Mouse (Mus musculus): ENCODE results near the gene Klk4. TPM values are rescaled to one million over a fixed set of nuclear protein-coding genes. Genes with fewer than 3 reads are reported as not detected.

The Klk4 gene
- polyA plus RNA-seq, 1 experiment, result not detected

DNA sequence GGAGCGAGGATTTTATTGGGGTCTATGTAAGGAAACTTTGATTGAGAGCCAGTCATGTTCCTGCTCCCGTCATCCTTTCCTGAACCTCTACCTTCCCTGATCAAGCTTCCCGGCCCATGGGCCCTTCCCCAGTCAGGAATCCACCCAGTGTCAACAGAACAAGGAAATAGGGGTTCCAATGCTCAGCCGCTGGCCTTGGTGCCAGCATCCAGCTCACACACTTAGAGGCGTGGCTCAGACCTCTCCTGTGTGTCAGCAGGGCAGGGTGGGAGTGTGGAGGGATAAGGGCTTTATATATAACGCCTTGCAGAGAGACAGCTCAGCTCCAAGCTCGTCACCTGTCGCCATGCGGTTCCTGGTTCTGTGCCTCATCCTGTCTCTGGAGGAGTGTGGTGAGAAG, 33.9 kb downstream of the Klk4 start:
- Histone ChIP-seq H3K4me1 (ENCODE audit: control insufficient read depth, insufficient read depth, low read length) (no peaks in the 10 kb centered on the region), H3K4me3 (replicated peaks; ENCODE audit: extremely low read depth, low read depth, low read length) (no peak overlapping the region)
- 35% methylated on average over 9 of the region's 9 CpGs for WGBS
- no peak for DNase-seq
- TF ChIP-seq CTCF (IDR thresholded peaks at IDR 0.05; ENCODE audit: insufficient read depth, low read length), result no peak
- TF ChIP-seq POLR2A (IDR thresholded peaks at IDR 0.05; ENCODE audit: borderline replicate concordance, extremely low read depth, low read depth, low read length), result no peak

DNA sequence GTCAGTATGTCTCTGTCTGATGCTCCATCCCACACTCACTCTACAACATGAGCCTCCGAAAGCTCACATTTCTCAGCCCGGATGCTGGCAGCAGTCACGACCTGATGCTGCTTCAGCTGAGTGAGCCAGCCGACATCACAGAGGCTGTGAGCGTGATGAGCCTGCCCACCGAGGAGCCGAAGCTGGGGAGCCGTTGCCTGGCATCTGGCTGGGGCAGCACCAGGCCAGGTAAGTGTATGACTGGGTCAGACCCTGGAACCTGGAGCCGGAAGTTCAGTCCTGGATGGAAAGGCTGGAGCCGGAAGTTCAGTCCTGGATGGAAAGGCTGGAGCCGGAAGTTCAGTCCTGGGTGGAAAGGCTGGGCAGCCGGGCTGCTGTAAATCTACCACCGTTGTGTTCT, 37.5 kb downstream of the Klk4 start:
- no peak overlapping the region for H3K4me3 ChIP-seq (replicated peaks; ENCODE audit: extremely low read depth, low read depth, low read length)
- WGBS, result 70% methylated on average over 13 of the region's 13 CpGs
- TF ChIP-seq POLR2A (IDR thresholded peaks at IDR 0.05; ENCODE audit: borderline replicate concordance, extremely low read depth, low read depth, low read length), result no peak
- TF ChIP-seq CTCF (IDR thresholded peaks at IDR 0.05; ENCODE audit: insufficient read depth, low read length), result no peak
- no peaks in the 10 kb centered on the region for H3K4me1 ChIP-seq (ENCODE audit: control insufficient read depth, insufficient read depth, low read length)
- no peak for DNase-seq

DNA sequence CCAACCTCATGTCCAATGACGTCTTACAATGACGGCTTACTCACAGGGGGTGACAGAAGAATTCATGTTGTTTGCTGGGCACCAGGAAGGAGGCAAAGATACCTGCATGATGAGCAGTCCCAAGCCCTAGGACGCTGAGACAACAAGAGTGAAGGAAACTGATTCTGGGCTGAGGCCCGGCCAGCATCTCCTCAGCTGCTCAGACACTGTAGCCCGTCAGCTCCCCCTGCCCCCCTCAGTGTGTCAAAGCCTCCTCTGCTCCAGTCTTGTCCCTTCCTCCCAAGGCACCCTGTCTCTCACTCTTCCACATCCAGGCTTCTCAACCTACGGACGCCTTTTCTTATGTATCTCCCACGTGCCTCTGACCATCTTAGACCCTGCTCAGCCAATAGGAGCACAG, 37.9 kb downstream of the Klk4 start:
- TF ChIP-seq POLR2A (IDR thresholded peaks at IDR 0.05; ENCODE audit: borderline replicate concordance, extremely low read depth, low read depth, low read length) (no peak), CTCF (IDR thresholded peaks at IDR 0.05; ENCODE audit: insufficient read depth, low read length) (no peak)
- no peaks in the 10 kb centered on the region for H3K4me1 ChIP-seq (ENCODE audit: control insufficient read depth, insufficient read depth, low read length)
- no peak for DNase-seq
- 62% methylated on average over 8 of the region's 8 CpGs for WGBS
- no peak overlapping the region for H3K4me3 ChIP-seq (replicated peaks; ENCODE audit: extremely low read depth, low read depth, low read length)

DNA sequence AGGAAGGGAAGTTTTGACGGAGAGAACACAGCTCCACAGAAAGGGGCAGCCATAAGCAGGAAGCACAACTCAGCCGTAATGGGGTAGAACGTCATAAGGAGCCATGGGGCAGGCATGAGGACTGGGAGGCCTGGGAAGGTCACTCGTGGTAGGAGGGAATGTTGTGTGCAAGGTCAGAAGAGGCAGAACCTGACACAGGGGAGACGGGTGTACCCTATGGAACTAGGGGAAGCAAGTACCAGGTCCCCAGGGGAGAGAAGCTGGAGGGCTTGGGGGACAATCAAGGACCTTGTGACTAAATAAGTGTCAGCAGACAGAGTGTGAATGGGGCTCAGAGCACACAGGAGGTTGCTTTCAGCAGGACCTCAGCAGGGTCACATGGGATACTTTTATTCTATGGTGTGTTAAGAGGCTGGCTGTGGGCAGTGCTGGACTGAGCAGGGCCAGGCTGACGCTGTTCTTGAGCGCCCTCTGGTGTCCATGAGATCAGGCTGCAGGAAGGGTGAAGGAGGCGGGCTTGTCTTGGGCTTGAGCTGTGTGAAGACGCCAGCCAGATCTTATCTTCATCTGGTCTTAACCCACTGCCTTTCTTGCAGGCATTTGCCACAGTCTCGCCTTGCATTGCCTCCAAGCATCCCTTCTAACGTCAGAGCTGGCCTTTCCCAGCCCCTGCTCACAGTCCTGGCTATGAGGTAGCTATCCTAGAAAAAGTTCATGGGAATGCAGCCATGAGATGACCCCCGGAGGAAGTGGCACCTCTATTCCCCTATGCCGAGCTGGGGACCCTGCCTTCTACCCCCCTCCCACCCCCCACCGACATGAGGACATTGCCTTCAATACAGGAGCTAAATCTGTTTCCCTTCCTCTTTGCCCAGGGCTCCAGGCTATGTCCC, 38.8 kb downstream of the Klk4 start:
- 21% methylated on average over 14 of the region's 14 CpGs for WGBS
- peak; percentile 56 for DNase-seq
- peak; percentile 89 for TF ChIP-seq CTCF (IDR thresholded peaks at IDR 0.05; ENCODE audit: insufficient read depth, low read length)
- TF ChIP-seq POLR2A (IDR thresholded peaks at IDR 0.05; ENCODE audit: borderline replicate concordance, extremely low read depth, low read depth, low read length), result no peak
- Histone ChIP-seq H3K4me3 (replicated peaks; ENCODE audit: extremely low read depth, low read depth, low read length) (no peak overlapping the region), H3K4me1 (ENCODE audit: control insufficient read depth, insufficient read depth, low read length) (no peaks in the 10 kb centered on the region)

DNA sequence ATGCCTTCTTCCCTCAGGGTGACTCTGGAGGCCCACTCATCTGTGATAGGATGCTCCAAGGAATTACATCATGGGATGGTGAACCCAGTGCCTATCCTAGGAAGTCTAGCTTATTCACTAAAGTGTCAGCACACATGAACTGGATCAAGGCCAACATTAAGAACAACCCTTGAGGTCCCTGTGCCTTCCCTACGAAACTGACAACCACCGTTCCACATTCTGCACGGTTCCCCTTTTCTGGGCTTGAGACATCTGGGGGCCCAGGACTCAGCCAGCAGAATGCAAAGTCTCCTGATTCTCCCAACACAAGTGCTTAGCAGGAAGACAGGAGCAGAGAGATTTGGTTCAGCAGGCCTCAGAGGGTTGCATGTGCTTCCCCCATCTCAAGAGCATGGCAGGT, 39.6 kb downstream of the Klk4 start:
- Histone ChIP-seq H3K4me1 (ENCODE audit: control insufficient read depth, insufficient read depth, low read length) (no peaks in the 10 kb centered on the region), H3K4me3 (replicated peaks; ENCODE audit: extremely low read depth, low read depth, low read length) (no peak overlapping the region)
- no peak for DNase-seq
- TF ChIP-seq POLR2A (IDR thresholded peaks at IDR 0.05; ENCODE audit: borderline replicate concordance, extremely low read depth, low read depth, low read length) (no peak), CTCF (IDR thresholded peaks at IDR 0.05; ENCODE audit: insufficient read depth, low read length) (no peak)
- WGBS, result 63% methylated on average over 3 of the region's 3 CpGs

DNA sequence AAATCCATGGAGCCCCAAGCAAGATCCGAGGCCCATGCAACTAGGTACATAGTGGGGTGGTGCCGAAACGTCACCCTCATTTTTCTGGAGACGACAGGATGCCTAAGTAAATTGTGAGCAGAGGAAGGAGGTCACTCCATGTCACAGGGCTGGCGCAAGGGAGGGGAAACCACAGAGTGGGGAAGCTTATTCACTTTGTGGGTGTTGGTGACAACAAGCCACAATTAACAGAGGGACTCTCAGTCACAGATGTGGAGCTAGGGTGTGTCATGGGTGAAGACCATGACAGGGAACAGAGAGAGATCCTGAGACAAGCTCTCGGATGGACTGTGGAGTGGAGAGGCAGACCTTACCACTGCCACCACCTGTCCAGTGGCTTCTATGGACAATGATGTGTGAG, 40.1 kb downstream of the Klk4 start:
- Histone ChIP-seq H3K4me3 (replicated peaks; ENCODE audit: extremely low read depth, low read depth, low read length) (no peak overlapping the region), H3K4me1 (ENCODE audit: control insufficient read depth, insufficient read depth, low read length) (no peaks in the 10 kb centered on the region)
- no peak for DNase-seq
- no peak for TF ChIP-seq POLR2A (IDR thresholded peaks at IDR 0.05; ENCODE audit: borderline replicate concordance, extremely low read depth, low read depth, low read length)
- TF ChIP-seq CTCF (IDR thresholded peaks at IDR 0.05; ENCODE audit: insufficient read depth, low read length), result no peak
- 62% methylated on average over 6 of the region's 6 CpGs for WGBS

DNA sequence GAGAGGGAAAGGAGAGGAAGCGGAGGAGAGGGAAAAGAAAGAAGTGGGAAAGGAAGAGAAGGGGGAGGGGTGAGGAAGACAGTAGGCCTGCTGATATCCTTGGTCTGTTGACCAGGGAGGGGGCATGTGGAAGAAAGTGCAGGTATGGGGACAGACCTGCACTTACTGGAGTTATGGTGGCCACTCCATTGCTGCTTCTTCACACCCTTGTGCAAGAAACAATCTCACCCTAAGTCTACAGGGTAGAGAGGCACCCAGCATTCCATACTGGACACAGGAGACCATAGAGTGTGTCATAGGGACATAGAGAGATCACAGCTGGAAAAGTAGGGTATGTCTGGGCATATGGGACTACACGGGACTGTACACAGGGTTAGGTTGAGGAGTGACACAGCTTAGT, 41.0 kb downstream of the Klk4 start:
- 63% methylated on average over 2 of the region's 2 CpGs for WGBS
- no peak for TF ChIP-seq POLR2A (IDR thresholded peaks at IDR 0.05; ENCODE audit: borderline replicate concordance, extremely low read depth, low read depth, low read length)
- TF ChIP-seq CTCF (IDR thresholded peaks at IDR 0.05; ENCODE audit: insufficient read depth, low read length), result no peak

DNA sequence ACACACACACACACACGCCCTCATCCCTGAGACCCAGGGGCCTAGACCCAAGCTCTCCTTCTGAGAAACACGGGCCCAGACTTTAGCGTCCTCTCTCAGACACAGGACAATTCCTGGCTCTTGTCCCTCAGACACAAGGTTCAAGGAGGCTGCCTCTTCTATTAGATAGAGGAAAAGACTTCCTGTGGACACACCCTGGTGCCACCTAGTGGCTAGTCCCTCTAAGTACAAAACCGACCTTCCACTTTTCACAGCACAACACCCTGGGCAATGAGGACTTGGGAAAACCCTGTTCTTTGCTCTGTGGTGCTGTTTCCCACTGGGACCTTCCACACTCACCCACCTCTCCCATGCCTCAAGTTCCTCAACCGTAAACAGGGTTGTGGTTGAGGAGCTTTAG, 45.0 kb downstream of the Klk4 start:
- WGBS, result 66% methylated on average over 5 of the region's 5 CpGs
- no peak for DNase-seq

More for the DNA sequence above, 41.0 kb downstream of the Klk4 start:
- DNase-seq, result no peak
- no peaks in the 10 kb centered on the region for H3K4me1 ChIP-seq (ENCODE audit: control insufficient read depth, insufficient read depth, low read length)
- H3K4me3 ChIP-seq (replicated peaks; ENCODE audit: extremely low read depth, low read depth, low read length), result no peak overlapping the region

DNA sequence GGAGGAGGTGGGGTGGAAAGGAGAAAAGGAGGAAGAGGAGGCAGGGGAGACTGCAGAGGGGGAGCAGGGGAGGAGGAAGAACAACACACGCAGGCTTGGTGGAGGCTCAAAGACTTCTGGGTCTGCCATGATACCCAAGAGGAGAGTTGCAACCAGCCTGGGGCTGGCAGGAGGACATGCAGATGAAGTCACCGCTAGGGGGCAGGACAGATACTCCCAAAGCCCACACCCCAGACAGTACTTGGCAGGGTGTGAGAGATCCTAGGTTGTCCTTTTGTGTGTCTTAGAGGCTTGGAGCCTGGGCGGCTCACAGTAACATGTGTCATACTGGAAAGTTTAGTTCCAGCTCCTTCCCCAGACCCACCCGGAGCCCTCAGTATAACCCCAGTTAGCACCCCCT, 47.6 kb downstream of the Klk4 start:
- DNase-seq, result no peak
- Histone ChIP-seq H3K4me1 (ENCODE audit: control insufficient read depth, insufficient read depth, low read length) (no peaks in the 10 kb centered on the region), H3K4me3 (replicated peaks; ENCODE audit: extremely low read depth, low read depth, low read length) (no peak overlapping the region)
- 38% methylated on average over 4 of the region's 4 CpGs for WGBS
- TF ChIP-seq POLR2A (IDR thresholded peaks at IDR 0.05; ENCODE audit: borderline replicate concordance, extremely low read depth, low read depth, low read length) (no peak), CTCF (IDR thresholded peaks at IDR 0.05; ENCODE audit: insufficient read depth, low read length) (peak; percentile 18; the same call in 1 of the 2 replicates)

More for the DNA sequence above, 45.0 kb downstream of the Klk4 start:
- no peak overlapping the region for H3K4me3 ChIP-seq (replicated peaks; ENCODE audit: extremely low read depth, low read depth, low read length)
- no peaks in the 10 kb centered on the region for H3K4me1 ChIP-seq (ENCODE audit: control insufficient read depth, insufficient read depth, low read length)
- TF ChIP-seq CTCF (IDR thresholded peaks at IDR 0.05; ENCODE audit: insufficient read depth, low read length) (no peak), POLR2A (IDR thresholded peaks at IDR 0.05; ENCODE audit: borderline replicate concordance, extremely low read depth, low read depth, low read length) (no peak)

DNA sequence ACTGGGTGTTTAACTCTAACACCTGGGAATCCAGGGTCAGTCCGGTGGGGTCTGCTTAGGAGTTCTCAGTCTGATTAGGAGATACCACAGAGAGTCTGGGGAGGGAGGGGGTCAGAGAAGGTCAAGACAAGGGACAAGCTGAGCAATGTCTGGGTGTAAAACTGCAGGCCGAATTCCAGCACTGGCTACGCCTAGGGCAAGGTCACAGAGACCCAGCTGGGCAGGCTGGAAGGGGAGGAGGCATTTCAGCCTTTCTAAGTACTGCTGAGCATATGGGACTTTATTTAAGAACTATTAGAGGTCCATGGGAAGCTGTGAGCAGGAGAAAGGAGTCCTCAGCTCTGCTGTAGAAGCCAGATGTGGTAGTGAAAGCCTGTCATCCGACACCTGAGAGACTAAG, 51.4 kb downstream of the Klk4 start:
- no peak for DNase-seq
- Histone ChIP-seq H3K4me3 (replicated peaks; ENCODE audit: extremely low read depth, low read depth, low read length) (no peak overlapping the region), H3K4me1 (ENCODE audit: control insufficient read depth, insufficient read depth, low read length) (no peaks in the 10 kb centered on the region)
- WGBS, result 59% methylated on average over 4 of the region's 4 CpGs
- TF ChIP-seq CTCF (IDR thresholded peaks at IDR 0.05; ENCODE audit: insufficient read depth, low read length) (no peak), POLR2A (IDR thresholded peaks at IDR 0.05; ENCODE audit: borderline replicate concordance, extremely low read depth, low read depth, low read length) (no peak)
